Mouse (Mus musculus) bone marrow macrophage, adult 2 months (primary cell): ENCODE measurements at regions not wholly inside any gene's neighbourhood (a gene's known extent, or its start where the extent isn't known, plus 50 kb on each side); places are given as distances from the start of the nearest gene placed in this dataset.

Experiments
- CTCF ChIP-seq: IDR thresholded peaks from 2 replicates; pipeline ENCODE4 v1.5.1; 2012; ENCODE audit warnings: low read depth, mild to moderate bottlenecking, low read length, moderate library complexity
- POLR2A ChIP-seq: IDR thresholded peaks from 2 replicates; pipeline ENCODE4 v1.6.1; 2012; ENCODE audit warnings: mild to moderate bottlenecking, low read depth, low read length, borderline replicate concordance

DNA sequence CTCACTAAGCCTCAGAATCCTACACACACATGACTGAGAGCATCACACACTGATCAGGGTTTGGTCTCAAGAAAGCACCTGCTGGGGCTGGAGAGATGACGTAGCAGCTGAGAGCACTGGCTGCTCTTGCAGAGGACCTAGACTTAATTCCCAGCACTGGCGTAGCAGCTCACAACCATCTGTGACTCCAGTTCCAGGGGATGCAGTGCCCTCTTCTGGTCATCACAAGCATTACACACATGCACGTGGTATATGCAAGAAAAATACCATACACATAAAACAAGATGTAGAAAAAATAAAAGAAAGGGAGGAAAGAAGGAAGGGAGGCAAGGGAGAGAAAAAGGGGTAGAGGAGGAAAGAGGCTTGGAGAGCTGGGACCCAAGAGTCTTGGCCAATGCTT lies 98.8 kb upstream of the Tbx3 start:
- TF ChIP-seq POLR2A (no peak), CTCF (no peak)
